Mouse (Mus musculus) intestine, postnatal 0 days (tissue): ENCODE measurements around the gene Mfsd12. TPM values are rescaled to one million over a fixed set of nuclear protein-coding genes. Genes with fewer than 3 reads are reported as not detected.
A peak's percentile ranks its signal among the peaks of the same experiment; 100 is the strongest.

ENCODE experiments used
- ATAC-seq: fragments of 200-750 bp; cut with Nextera tagmentation; 2 replicates; pipeline ENCODE4 v1.8.0; 2017; ENCODE audit warnings: mild to moderate bottlenecking, moderate TSS enrichment, moderate library complexity
- H3K27ac ChIP-seq: fragments of 300-500 bp; sonication (generic); 2 replicates; pipeline ENCODE4 v1.5.1; 2014; ENCODE audit warnings: mild to moderate bottlenecking, low read depth, low read length, moderate library complexity
- H3K27me3 ChIP-seq: fragments of 300-500 bp; sonication (generic); replicated peaks from 2 replicates; pipeline ENCODE4 v1.6.1; 2014; ENCODE audit warnings: low read length, mixed read lengths; ENCODE audit not compliant: control insufficient read depth, insufficient read depth
- H3K36me3 ChIP-seq: fragments of 300-500 bp; sonication (generic); 2 replicates; pipeline ENCODE4 v1.6.1; 2014; ENCODE audit warnings: mild to moderate bottlenecking, moderate library complexity; ENCODE audit not compliant: control insufficient read depth, insufficient read depth
- H3K4me1 ChIP-seq: fragments of 300-500 bp; sonication (generic); replicated peaks from 2 replicates; pipeline ENCODE4 v1.6.1; 2014; ENCODE audit warnings: antibody characterized with exemption, low read length, mixed read lengths; ENCODE audit not compliant: control insufficient read depth, insufficient read depth
- H3K4me2 ChIP-seq: fragments of 300-500 bp; sonication (generic); replicated peaks from 2 replicates; pipeline ENCODE4 v1.6.1; 2014; ENCODE audit warnings: low read depth, mild to moderate bottlenecking, moderate library complexity
- H3K4me3 ChIP-seq: fragments of 300-500 bp; sonication (generic); 2 replicates; pipeline ENCODE4 v1.5.1; 2014; ENCODE audit warnings: low read depth, low read length
- H3K9ac ChIP-seq: fragments of 300-500 bp; sonication (generic); 2 replicates; pipeline ENCODE4 v1.6.1; 2014; ENCODE audit warnings: mild to moderate bottlenecking, low read depth, low read length
- H3K9me3 ChIP-seq: fragments of 300-500 bp; sonication (generic); 2 replicates; pipeline ENCODE4 v1.6.1; 2016; ENCODE audit warnings: mixed run types; ENCODE audit not compliant: control insufficient read depth
- CTCF ChIP-seq: sonication (generic); IDR thresholded peaks from 2 replicates; pipeline ENCODE4 v1.5.1; 2016; ENCODE audit warnings: low read depth, mild to moderate bottlenecking, control low read depth, antibody characterized with exemption, moderate library complexity
- WGBS: fragments of 180-500 bp; shearing (Covaris S2); extraction: QIAGEN DNeasy Blood & Tissue Kit; methylation state at CpG from one replicate; pipeline ENCODE4 v1.1.7; 2014; 5-methylcytosine and 5-hydroxymethylcytosine counted together
- polyA plus RNA-seq: library from polyadenylated mRNA; unstranded; fragments of >200 nt; fragmentation: Nextera tagmentation; extraction: Ambion mirVana; gene quantifications from 2 replicates; pipeline ENCODE4 v1.2.1, GENCODE M21; 2015

Mfsd12 gene
- polyA plus RNA-seq, 1 experiment from 2014 or later, result 29.6 TPM

DNA sequence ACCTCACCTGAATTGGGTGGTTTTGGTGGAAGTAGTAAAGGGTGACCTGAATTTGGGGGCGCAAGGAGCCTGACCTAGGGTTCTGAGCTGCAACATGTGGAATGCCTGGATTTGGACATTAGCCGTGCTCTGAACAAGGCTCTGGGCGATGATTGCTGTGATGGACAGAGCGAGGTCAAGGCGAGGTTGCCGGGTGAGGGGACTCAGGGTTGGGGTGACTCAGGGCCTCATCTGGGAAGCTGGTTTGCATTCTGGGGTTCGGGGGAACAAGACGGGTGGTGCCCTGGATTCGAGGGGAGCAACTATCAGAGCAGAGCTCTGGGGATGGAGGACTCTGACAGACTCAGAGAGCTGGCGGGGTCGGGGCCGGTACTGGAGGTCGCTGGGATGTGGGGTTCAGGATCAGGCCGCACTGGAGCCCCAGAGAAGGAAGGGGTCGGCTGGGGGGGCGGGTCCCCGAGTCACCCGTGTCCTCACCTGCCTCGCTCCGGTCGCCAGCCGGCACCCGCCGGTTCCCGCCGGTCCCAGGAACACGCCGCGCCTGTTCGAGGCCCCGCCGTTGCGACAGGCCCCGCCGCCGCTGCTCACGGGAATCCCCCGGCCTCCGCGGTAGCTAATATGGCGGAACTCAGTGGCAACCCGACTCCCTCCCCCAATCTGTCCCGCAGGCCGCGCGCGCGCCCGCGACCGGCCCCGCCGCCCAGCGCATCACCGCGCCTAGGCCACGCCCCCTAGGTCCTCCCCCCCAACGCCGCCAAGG is 20.7 kb downstream of the Mfsd12 start, which contains the start of gene Fzr1:
Gene Fzr1, minus strand, starts transcription at position 724 of the 760 bp plus-strand sequence.
- Histone ChIP-seq H3K4me3 (peak within 1 kb of the TSS; percentile 86), H3K36me3 (peaks cover 24% of the 10 kb centered on the region), H3K4me1 (peaks cover 11% of the 10 kb centered on the region), H3K27me3 (no peaks in the 10 kb centered on the region), H3K9ac (peak within 1 kb of the TSS; percentile 91), H3K4me2 (peak within 1 kb of the TSS; percentile 93), H3K27ac (peak within 1 kb of the TSS; percentile 75), H3K9me3 (no peaks in the 10 kb centered on the region)
- TF ChIP-seq CTCF, result no peak
- WGBS, result 1% methylated on average over 42 of the region's 59 CpGs
- no peak; the same call in 1 of the 2 replicates for ATAC-seq

- Histone ChIP-seq H3K9ac (0 out of 2 replicates have a peak overlapping the region, but pooled peaks have one; percentile 91), H3K4me1 (peaks cover 11% of the 10 kb centered on the region), H3K27ac (peak overlapping the region; percentile 75; the same call in 1 of the 2 replicates), H3K4me2 (peak overlapping the region; percentile 93), H3K27me3 (no peaks in the 10 kb centered on the region), H3K4me3 (peak overlapping the region; percentile 86), H3K36me3 (peaks cover 17% of the 10 kb centered on the region), H3K9me3 (no peaks in the 10 kb centered on the region)
- under 1% methylated on average over 46 of the region's 46 CpGs for WGBS
- ATAC-seq, result peak; percentile 89
- TF ChIP-seq CTCF, result peak; percentile 26; the same call in 1 of the 2 replicates
Observed at GRCm38 (mm10) chr10:81378553-81379182, 21.4 kb downstream of the Mfsd12 start.

DNA sequence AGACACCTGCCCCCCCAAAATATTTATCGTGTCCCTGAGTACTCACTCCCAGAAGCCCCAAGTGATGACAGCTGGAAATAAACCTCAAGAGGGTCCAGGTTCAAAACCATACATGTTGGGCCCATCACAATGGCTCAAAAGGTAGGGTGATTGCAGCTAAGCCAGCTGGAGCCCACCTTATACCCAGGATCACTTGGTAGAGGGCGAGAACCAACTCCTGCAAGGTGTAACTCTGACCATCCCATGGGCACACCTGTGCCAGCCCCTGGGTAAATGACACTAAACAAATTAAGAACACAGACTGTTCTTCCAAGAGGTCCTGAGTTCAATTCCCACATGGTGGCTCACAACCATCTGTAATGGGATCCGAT is 21.9 kb downstream of the Mfsd12 start:
- no peak for ATAC-seq
- WGBS, result 59% methylated on average over 3 of the region's 3 CpGs
- no peaks in the 10 kb centered on the region for H3K27me3 ChIP-seq
- H3K4me1 ChIP-seq, result peaks cover 11% of the 10 kb centered on the region
- H3K9ac ChIP-seq, result no peak overlapping the region
- H3K36me3 ChIP-seq, result peaks cover 12% of the 10 kb centered on the region
- no peak overlapping the region for H3K27ac ChIP-seq
- H3K9me3 ChIP-seq, result no peaks in the 10 kb centered on the region
- TF ChIP-seq CTCF, result no peak
- peak overlapping the region; percentile 86 for H3K4me3 ChIP-seq
- peak overlapping the region; percentile 93 for H3K4me2 ChIP-seq

DNA sequence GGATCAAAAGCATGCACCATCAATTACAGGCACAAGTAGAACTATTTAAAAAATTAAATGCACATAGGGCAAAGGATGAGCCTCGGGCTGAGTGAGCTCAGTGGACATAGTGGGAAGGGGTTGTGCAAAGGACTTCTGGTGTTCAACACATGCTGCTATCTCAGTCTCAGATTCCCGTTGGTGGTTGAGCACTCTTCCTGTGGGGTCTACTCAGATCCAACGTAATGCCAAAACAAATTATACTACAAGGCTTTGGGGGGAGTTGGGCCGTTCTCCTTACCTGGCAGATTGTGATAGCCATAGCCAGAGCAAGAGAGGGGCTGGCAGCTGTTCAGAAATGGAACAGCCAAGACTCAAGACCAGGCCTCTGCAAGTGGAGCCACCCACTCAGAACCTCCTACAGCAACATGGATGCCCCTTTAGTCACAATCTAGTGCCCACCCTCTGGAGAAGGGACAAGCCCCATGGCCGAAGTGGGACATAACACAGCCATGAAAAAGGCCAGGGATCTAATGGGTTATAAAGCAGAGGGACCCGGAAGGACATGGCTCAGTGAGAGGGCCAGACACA is 22.6 kb downstream of the Mfsd12 start:
- peaks cover 6% of the 10 kb centered on the region for H3K36me3 ChIP-seq
- H3K27me3 ChIP-seq, result no peaks in the 10 kb centered on the region
- no peak overlapping the region for H3K9ac ChIP-seq
- no peak overlapping the region for H3K4me2 ChIP-seq
- TF ChIP-seq CTCF, result no peak
- ATAC-seq, result no peak
- H3K27ac ChIP-seq, result no peak overlapping the region
- no peak overlapping the region for H3K4me3 ChIP-seq
- H3K9me3 ChIP-seq, result no peaks in the 10 kb centered on the region
- H3K4me1 ChIP-seq, result peaks cover 11% of the 10 kb centered on the region
- WGBS, result 84% methylated on average over 6 of the region's 6 CpGs

DNA sequence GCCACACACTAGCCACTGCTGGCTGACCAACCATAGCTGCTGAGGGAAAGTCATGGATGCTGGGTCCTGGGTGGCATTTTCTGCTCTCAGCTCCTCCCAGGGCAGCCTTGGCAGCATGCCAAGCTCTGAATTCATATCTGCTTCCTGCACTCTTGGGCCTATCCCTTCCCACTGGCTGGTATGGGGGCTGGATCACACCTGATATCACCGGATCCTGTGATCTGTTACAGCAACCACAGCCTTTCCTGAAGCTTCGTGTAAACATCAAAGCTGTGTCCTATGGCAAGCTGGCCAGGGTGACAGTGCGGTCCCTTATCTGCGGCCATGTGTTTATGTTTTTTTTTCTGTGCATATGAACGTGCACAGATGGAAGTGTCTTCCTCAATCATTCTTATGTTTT is 24.7 kb downstream of the Mfsd12 start:
- Histone ChIP-seq H3K27me3 (no peaks in the 10 kb centered on the region), H3K9ac (no peak overlapping the region), H3K4me3 (no peak overlapping the region), H3K9me3 (no peaks in the 10 kb centered on the region), H3K27ac (0 out of 2 replicates have a peak overlapping the region, but pooled peaks have one; percentile 21), H3K4me1 (peaks cover 7% of the 10 kb centered on the region), H3K4me2 (no peak overlapping the region), H3K36me3 (peaks cover 14% of the 10 kb centered on the region; the same call in 1 of the 2 replicates)
- no peak for TF ChIP-seq CTCF
- 28% methylated on average over 5 of the region's 5 CpGs for WGBS
- ATAC-seq, result no peak
